Mouse (Mus musculus): ENCODE data around the gene Aldh1a1.

- TF ChIP-seq MYOG (IDR thresholded peaks at IDR 0.05; ENCODE audit: control insufficient read depth in 1 of 3, insufficient read depth in 1 of 3, insufficient read length in 2 of 3, low read depth in 2 of 3) (no peak), E2F4 (IDR thresholded peaks at IDR 0.05; ENCODE audit: insufficient read depth) (no peak)
Observed at GRCm38 (mm10) chr19:20603866-20604265, 111.4 kb downstream of the Aldh1a1 start.

Data from myocyte (in vitro differentiated cells).